Mouse (Mus musculus) heart, embryonic 16.5 days (tissue): ENCODE measurements around the gene Lcp1. TPM values are rescaled to one million over a fixed set of nuclear protein-coding genes. Genes with fewer than 3 reads are reported as not detected.

ENCODE experiments used
- ATAC-seq: fragments of 200-750 bp; cut with Nextera tagmentation; replicated peaks from 2 replicates; pipeline ENCODE4 v1.8.0; 2017; ENCODE audit warnings: moderate number of reproducible peaks; ENCODE audit not compliant: insufficient read depth, low FRiP score; ENCODE audit errors: extremely low read depth
- H3K27ac ChIP-seq: fragments of 300-500 bp; sonication (generic); 2 replicates; pipeline ENCODE4 v1.5.1; 2014; ENCODE audit warnings: mild to moderate bottlenecking, low read length, control low read depth, moderate library complexity
- H3K27me3 ChIP-seq: fragments of 300-500 bp; sonication (generic); 2 replicates; pipeline ENCODE4 v1.6.1; 2014; ENCODE audit warnings: low read length, mixed read lengths; ENCODE audit not compliant: control insufficient read depth, insufficient read depth
- H3K36me3 ChIP-seq: fragments of 300-500 bp; sonication (generic); 2 replicates; pipeline ENCODE4 v1.6.1; 2014; ENCODE audit not compliant: control insufficient read depth, insufficient read depth
- H3K4me1 ChIP-seq: fragments of 300-500 bp; sonication (generic); 2 replicates; pipeline ENCODE4 v1.6.1; 2014; ENCODE audit warnings: low read length, mixed read lengths; ENCODE audit not compliant: control insufficient read depth, insufficient read depth
- H3K4me2 ChIP-seq: fragments of 300-500 bp; sonication (generic); 2 replicates; pipeline ENCODE4 v1.6.1; 2014; ENCODE audit warnings: low read depth, mild to moderate bottlenecking, control low read depth, low read length
- H3K4me3 ChIP-seq: fragments of 300-500 bp; sonication (generic); 2 replicates; pipeline ENCODE4 v1.5.1; 2014; ENCODE audit warnings: mild to moderate bottlenecking, control low read depth, low read length
- H3K9ac ChIP-seq: fragments of 300-500 bp; sonication (generic); 2 replicates; pipeline ENCODE4 v1.6.1; 2014; ENCODE audit warnings: low read length, control low read depth
- H3K9me3 ChIP-seq: fragments of 300-500 bp; sonication (generic); replicated peaks from 2 replicates; pipeline ENCODE4 v1.6.1; 2016; ENCODE audit warnings: low read length; ENCODE audit not compliant: control insufficient read depth
- WGBS: fragments of 180-500 bp; shearing (Covaris S2); extraction: QIAGEN DNeasy Blood & Tissue Kit; methylation state at CpG from one replicate; pipeline ENCODE4 v1.1.7; 2014; 5-methylcytosine and 5-hydroxymethylcytosine counted together
- polyA plus RNA-seq: library from polyadenylated mRNA; unstranded; fragments of >200 nt; fragmentation: Nextera tagmentation; extraction: Ambion mirVana; gene quantifications from 2 replicates; pipeline ENCODE4 v1.2.1, GENCODE M21; 2015

Lcp1 gene
- polyA plus RNA-seq, 1 experiment from 2014 or later = 47.5 TPM

- H3K4me1 ChIP-seq = no peaks in the 10 kb centered on the region
- no peaks in the 10 kb centered on the region for H3K36me3 ChIP-seq
- H3K9me3 ChIP-seq = no peaks in the 10 kb centered on the region
- WGBS = 85% methylated on average over 8 of the region's 8 CpGs
- no peaks in the 10 kb centered on the region for H3K27me3 ChIP-seq
- no peak overlapping the region for H3K4me2 ChIP-seq
- H3K4me3 ChIP-seq = no peak overlapping the region
- ATAC-seq = no peak
- H3K9ac ChIP-seq = no peak overlapping the region
- H3K27ac ChIP-seq = no peak overlapping the region
These were observed 104.7 kb downstream of the Lcp1 start for GRCm38 (mm10) chr14:75235552-75235951.

GRCm38 (mm10) chr14:75235955-75236635 is 105.2 kb downstream of the Lcp1 start:
- Histone ChIP-seq H3K9ac (no peak overlapping the region), H3K4me2 (no peak overlapping the region), H3K36me3 (no peaks in the 10 kb centered on the region), H3K4me1 (no peaks in the 10 kb centered on the region), H3K9me3 (no peaks in the 10 kb centered on the region), H3K27me3 (no peaks in the 10 kb centered on the region), H3K27ac (no peak overlapping the region), H3K4me3 (no peak overlapping the region)
- 66% methylated on average over 9 of the region's 9 CpGs for WGBS
- ATAC-seq = no peak

GRCm38 (mm10) chr14:75236636-75237003 is 105.7 kb downstream of the Lcp1 start:
- no peak overlapping the region for H3K27ac ChIP-seq
- H3K4me3 ChIP-seq = no peak overlapping the region
- 80% methylated on average over 4 of the region's 4 CpGs for WGBS
- no peaks in the 10 kb centered on the region for H3K27me3 ChIP-seq
- H3K4me2 ChIP-seq = no peak overlapping the region
- no peaks in the 10 kb centered on the region for H3K36me3 ChIP-seq
- H3K4me1 ChIP-seq = no peaks in the 10 kb centered on the region
- ATAC-seq = no peak
- no peaks in the 10 kb centered on the region for H3K9me3 ChIP-seq
- no peak overlapping the region for H3K9ac ChIP-seq

- no peak for ATAC-seq
- H3K27ac ChIP-seq = no peak overlapping the region
These were observed 106.2 kb downstream of the Lcp1 start for GRCm38 (mm10) chr14:75237096-75237495.

GRCm38 (mm10) chr14:75238054-75238692 is 107.3 kb downstream of the Lcp1 start:
- H3K4me3 ChIP-seq = no peak overlapping the region
- H3K4me2 ChIP-seq = no peak overlapping the region
- no peak overlapping the region for H3K27ac ChIP-seq
- 72% methylated on average over 6 of the region's 6 CpGs for WGBS
- no peak overlapping the region for H3K9ac ChIP-seq
- no peaks in the 10 kb centered on the region for H3K9me3 ChIP-seq
- H3K4me1 ChIP-seq = no peaks in the 10 kb centered on the region
- no peaks in the 10 kb centered on the region for H3K36me3 ChIP-seq
- no peaks in the 10 kb centered on the region for H3K27me3 ChIP-seq
- no peak for ATAC-seq

More at GRCm38 (mm10) chr14:75237096-75237495, 106.2 kb downstream of the Lcp1 start:
- 80% methylated on average over 8 of the region's 8 CpGs for WGBS
- Histone ChIP-seq H3K36me3 (no peaks in the 10 kb centered on the region), H3K4me1 (no peaks in the 10 kb centered on the region), H3K4me2 (no peak overlapping the region), H3K9me3 (no peaks in the 10 kb centered on the region), H3K4me3 (no peak overlapping the region), H3K9ac (no peak overlapping the region), H3K27me3 (no peaks in the 10 kb centered on the region)

- Histone ChIP-seq H3K27ac (no peak within 1 kb of the TSS), H3K4me3 (no peak within 1 kb of the TSS), H3K27me3 (no peaks in the 10 kb centered on the region), H3K9ac (no peak within 1 kb of the TSS), H3K36me3 (no peaks in the 10 kb centered on the region), H3K4me2 (no peak within 1 kb of the TSS), H3K4me1 (no peaks in the 10 kb centered on the region), H3K9me3 (no peaks in the 10 kb centered on the region)
- 77% methylated on average over 5 of the region's 5 CpGs for WGBS
- no peak for ATAC-seq
These were observed 111.2 kb downstream of the Lcp1 start, which contains the start of gene Cpb2 for GRCm38 (mm10) chr14:75242087-75242486. TSS of gene Cpb2 (plus strand) at chr14:75242287.

GRCm38 (mm10) chr14:75246024-75247000 is 115.4 kb downstream of the Lcp1 start:
- no peak overlapping the region for H3K9ac ChIP-seq
- H3K27me3 ChIP-seq = no peaks in the 10 kb centered on the region
- ATAC-seq = no peak
- no peak overlapping the region for H3K27ac ChIP-seq
- H3K9me3 ChIP-seq = no peaks in the 10 kb centered on the region
- H3K4me1 ChIP-seq = no peaks in the 10 kb centered on the region
- H3K36me3 ChIP-seq = no peaks in the 10 kb centered on the region
- no peak overlapping the region for H3K4me3 ChIP-seq
- WGBS = 73% methylated on average over 11 of the region's 11 CpGs
- no peak overlapping the region for H3K4me2 ChIP-seq

- Histone ChIP-seq H3K27me3 (no peaks in the 10 kb centered on the region), H3K9me3 (no peaks in the 10 kb centered on the region), H3K4me1 (no peaks in the 10 kb centered on the region), H3K27ac (no peak overlapping the region), H3K4me2 (no peak overlapping the region), H3K9ac (no peak overlapping the region), H3K4me3 (no peak overlapping the region), H3K36me3 (no peaks in the 10 kb centered on the region)
- no peak for ATAC-seq
- WGBS = 73% methylated on average over 3 of the region's 3 CpGs
These were observed 119.5 kb downstream of the Lcp1 start for GRCm38 (mm10) chr14:75250432-75250831.
